Mouse (Mus musculus): Measurements from ENCODE around the gene Mrpl28.

GRCm38 (mm10) chr17:26075246-26075645, 48.1 kb upstream of the Mrpl28 start:
- TF ChIP-seq POLR2A (IDR thresholded peaks at IDR 0.05; ENCODE audit: insufficient read length, low read depth) = no peak
- no peak for TF ChIP-seq MAX (IDR thresholded peaks at IDR 0.05; ENCODE audit: low read depth)
- TF ChIP-seq TCF12 (IDR thresholded peaks at IDR 0.05; ENCODE audit: insufficient read depth, poor library complexity, severe bottlenecking) = no peak
- TF ChIP-seq USF1 (IDR thresholded peaks at IDR 0.05; ENCODE audit: low read depth) = no peak
- no peak for TF ChIP-seq POLR2AphosphoS2 (IDR thresholded peaks at IDR 0.05; ENCODE audit: insufficient read length, low read depth)
- TF ChIP-seq CEBPB (IDR thresholded peaks at IDR 0.05; ENCODE audit: insufficient read depth, poor library complexity, severe bottlenecking) = no peak
- TF ChIP-seq MYOD1 (IDR thresholded peaks at IDR 0.05; ENCODE audit: control insufficient read depth in 1 of 3, insufficient read length in 2 of 3, low read depth in 2 of 3) = peak in 1 of 3 experiments; percentile 58
- no peak for TF ChIP-seq E2F4 (IDR thresholded peaks at IDR 0.05; ENCODE audit: insufficient read depth)
- no peak for TF ChIP-seq TCF3 (IDR thresholded peaks at IDR 0.05; ENCODE audit: insufficient read length, low read depth)
- no peak for TF ChIP-seq SRF (IDR thresholded peaks at IDR 0.05; ENCODE audit: control insufficient read depth, insufficient read length, low read depth)
- no peak for TF ChIP-seq REST (IDR thresholded peaks at IDR 0.05; ENCODE audit: insufficient read depth, insufficient read length)
- TF ChIP-seq MYOG (IDR thresholded peaks at IDR 0.05; ENCODE audit: control insufficient read depth in 1 of 3, insufficient read depth in 1 of 3, insufficient read length in 2 of 3, low read depth in 2 of 3) = no peak

Measured in myocyte (in vitro differentiated cells).